Mouse (Mus musculus): Measurements from ENCODE around the gene Snx29.
"Not testable (repeated sequence)": the region's sequence is repeated elsewhere in the genome, so short reads cannot be mapped to it uniquely, and the experiment has no call there.

Snx29 gene

DNA sequence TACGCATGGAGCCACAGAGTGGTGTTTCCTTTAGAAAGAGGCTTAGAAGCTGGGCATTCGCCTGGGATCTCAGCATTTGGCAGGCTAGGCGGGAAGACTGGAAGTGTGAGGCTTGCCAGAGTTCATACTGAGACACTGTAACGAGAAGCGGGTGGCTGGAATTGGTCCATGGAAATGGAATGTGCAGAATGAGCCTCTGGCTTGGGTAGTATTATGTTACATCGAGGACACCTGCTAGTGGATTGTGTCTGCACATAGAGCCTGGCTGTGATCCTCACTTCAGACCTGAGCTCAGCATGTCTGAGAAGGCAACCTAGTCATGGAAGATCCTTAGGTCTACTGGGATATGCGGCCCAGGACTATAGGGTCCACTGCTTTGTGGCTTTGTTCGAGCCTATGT lies 209.9 kb downstream of the Snx29 start:
- DNase-seq (ENCODE audit: low read depth, low spot score) = no peak

DNA sequence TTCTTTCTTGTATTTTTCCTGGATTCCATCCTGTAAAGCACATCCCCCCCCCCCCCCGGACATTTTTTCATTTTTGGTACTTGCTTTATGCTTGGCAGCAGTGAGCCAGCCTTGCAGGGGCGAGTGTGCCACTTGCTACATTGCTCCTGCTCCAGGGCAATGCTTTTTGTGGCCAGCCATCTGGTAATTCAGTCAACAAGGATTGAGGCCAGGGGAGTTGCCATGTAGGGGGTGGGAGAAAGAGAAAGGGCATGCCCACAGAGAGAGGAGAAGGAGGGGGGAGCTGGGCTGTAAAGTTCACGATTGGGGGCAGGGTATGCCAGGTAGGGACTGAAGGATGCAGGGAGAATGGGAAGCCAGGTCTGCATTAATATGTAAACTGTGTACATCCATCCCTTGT lies 210.7 kb downstream of the Snx29 start:
- no peak for DNase-seq (ENCODE audit: low read depth, low spot score)

DNA sequence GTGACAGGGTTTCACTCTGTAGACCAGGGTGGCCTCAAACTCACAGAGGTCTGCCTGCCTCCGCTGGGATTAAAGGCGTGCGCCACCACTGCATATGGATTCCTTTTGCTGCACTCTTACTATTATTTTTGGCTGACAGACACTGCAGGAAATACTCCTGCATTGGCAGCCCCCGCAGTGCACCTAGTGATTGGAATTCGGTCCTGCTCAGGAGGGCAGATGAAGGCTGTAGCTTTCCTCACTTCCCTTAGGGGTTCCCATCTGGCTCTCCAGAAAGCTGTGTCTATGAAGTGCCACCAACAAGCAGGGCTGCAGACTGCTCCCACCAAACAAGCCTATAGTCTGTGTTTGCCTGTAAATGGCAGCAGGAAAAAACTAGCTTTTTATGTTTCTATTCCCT lies 215.0 kb downstream of the Snx29 start:
- no peak for DNase-seq (ENCODE audit: low read depth, low spot score)

DNA sequence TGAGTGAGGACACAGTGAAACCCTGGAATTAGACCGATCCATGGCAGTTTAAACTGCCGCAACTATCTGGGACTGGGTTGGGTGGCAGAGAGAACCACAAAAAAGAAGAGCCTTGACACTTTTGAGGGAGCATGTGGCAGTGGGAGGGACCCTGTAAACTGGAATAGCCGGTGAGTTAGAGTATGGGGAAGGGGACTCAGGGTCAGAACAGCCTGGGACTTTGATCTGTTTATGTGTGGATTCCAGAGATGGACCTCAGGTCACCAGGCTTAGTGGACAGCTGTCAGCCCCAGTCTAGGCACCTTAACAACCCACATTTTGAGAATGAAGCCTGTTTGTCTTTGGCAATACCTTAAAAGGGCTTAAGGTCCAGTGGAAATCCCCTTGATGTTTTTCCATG lies 215.5 kb downstream of the Snx29 start:
- DNase-seq (ENCODE audit: low read depth, low spot score) = no peak

DNA sequence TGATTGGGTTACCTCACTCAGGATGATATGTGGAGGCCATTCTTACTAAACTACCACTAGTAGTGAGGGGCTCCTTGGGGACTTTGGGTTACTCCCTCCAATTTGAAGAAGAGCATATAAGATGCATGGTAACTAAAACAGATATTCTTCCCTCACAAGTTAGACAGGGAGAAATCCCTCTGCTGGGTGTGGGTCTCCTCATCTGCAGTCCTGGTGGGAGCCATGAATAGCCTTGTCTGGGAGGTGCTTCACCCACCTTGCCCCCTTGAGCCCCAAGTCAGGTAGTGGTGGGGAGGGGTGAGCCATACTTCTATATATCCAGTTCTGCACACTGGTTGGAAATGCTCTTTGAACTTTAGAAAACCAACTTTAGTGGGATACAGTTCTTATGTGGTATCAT lies 218.3 kb downstream of the Snx29 start:
- no peak for DNase-seq (ENCODE audit: low read depth, low spot score)

DNA sequence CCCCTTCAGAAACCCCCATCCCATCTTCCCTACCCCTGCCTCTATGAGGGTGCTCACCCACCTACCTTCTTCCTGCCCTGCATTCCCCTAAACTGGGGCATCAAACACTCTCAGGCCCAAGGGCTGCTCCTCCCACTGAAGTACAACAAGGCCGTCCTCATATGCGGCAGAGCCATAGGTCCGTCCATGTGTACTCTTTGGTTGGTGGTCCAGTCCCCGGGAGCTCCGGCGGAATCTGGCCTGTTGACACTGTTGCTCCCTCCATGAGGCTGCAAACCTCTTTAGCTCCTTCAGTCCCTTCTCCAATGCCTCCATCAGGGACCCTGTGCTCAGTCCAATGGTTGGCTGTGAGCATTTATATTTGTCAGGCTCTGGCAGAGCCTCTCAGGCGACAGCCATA lies 219.1 kb downstream of the Snx29 start:
- DNase-seq (ENCODE audit: low read depth, low spot score) = no peak

DNA sequence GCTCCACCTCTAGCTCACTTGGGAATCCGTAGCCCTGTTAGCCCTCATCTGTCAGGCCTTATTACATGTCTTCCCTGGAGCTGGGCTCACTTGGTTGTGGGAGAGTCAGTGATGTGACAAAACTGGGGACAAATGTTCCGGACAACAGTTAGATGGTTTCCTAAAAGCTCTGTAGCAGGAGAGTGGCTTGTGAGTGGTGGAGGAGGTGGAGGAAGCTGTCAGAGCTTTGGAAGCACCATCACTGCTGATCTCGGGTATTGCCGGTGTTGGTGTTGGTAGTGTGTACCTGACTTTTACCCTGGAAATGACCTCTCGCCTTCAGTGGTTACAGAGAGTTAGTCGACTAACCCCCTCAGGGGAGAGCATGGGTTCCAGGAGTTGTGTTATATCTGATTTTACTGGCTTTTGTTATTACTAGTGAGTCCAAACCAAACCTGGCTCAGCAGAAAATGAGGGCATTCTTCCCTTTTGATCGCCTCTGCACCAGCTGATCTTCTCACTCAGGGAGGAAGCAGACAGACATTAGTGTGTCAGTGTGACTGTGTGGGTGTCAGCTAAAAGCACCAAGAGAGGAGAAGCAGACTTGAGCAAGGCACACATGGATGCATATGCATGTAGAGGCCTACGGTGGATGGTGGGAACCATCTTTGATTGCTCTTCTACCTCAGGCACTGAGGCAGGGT lies 227.5 kb downstream of the Snx29 start:
- no peak for DNase-seq (ENCODE audit: low read depth, low spot score)

DNA sequence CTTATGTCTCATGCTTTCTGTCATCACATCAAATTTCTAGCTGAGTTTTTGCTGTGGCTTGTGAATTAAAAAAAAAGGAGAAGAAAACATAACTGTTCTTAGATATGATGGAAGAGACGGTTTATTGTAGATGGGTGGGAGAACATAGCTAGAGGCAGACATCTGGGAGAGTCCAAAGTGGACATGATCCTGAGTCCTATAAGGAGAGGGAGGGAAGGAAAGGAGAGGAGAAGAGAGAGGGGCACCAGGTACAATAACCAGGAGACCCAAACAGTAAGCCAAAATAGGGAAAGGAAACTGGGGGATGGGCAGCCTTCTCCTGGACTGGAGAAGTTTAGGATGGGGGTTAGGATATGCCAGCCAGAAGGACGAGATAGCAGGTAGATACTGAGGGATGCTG lies 239.0 kb downstream of the Snx29 start:
- no peak for DNase-seq (ENCODE audit: low read depth, low spot score)

DNA sequence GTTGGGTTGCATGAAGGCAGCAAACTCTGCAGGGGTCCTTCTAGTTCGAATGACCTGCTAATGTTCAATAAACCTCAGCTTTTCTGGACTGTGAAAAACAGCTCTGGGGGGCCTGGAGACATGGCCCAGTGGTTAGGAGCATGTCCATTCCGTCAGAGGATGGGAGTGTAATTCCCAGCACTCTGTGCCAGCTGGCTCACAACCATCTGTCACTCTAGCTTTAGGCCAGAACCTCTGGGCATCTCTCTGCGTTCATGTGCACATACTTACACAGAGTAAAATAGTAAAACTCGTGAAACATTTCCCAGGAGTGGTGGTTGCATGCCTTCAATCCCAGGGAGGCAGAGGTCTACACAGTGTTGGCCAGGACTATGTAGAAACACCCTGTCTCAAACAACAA lies 241.1 kb downstream of the Snx29 start:
- no peak for DNase-seq (ENCODE audit: low read depth, low spot score)

DNA sequence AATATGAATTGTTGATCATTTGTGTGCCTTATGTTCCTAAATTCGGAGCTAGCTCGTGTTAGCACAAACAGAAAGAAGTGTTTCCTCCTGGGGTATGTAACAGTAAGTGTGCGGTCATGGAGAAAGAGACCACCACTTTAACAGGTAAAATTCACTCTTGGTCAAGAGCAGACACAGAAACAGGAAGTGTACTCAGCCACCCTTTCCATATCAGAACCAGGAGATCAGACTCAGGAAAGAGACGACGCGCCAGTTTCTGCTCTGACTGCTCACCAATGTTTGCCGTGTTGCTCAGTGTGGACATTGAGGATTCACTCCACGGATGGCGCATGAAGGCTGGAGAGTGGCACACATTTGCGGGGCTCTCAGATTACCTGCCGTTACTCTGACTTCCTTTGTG lies 242.4 kb downstream of the Snx29 start:
- no peak for DNase-seq (ENCODE audit: low read depth, low spot score)

DNA sequence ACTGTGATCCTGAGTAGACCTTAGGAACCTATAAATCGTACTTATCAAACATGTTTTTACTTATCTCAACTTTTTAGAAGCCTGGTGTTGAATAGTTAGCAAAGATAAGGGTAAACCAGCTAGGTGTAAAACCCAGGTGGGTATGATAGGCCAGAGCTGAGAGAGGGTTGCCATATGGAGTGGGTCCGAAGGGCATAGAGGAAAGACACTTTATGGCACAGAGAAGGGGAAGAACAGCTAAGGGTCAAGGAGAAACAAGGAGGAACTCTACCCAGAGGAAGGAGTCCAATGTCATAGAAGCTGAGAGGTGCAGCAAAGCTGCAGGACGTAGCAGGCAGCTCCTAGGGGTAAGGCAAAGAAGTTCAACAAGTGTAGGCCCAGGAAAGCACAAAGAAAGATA lies 244.9 kb downstream of the Snx29 start:
- DNase-seq (ENCODE audit: low read depth, low spot score) = no peak

DNA sequence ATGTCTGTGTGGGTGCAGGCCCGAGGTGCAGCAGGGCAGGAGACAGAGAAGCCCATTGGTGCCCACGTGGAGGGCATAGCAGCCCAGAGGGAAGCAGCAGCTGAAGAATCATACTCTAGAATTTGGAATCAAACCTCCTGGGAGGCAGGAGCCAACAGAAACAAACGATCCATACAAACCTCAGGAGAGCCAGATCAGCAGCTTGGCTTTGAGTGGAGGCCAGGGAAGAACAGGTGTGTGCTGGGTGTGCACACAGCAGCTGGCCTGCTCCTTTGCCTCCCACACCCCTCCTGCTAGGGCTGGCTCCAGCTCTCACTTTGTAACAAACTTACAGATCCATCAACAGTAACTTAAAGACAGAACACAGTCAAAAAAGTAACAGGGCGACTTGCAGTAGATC lies 245.4 kb downstream of the Snx29 start:
- no peak for DNase-seq (ENCODE audit: low read depth, low spot score)

DNA sequence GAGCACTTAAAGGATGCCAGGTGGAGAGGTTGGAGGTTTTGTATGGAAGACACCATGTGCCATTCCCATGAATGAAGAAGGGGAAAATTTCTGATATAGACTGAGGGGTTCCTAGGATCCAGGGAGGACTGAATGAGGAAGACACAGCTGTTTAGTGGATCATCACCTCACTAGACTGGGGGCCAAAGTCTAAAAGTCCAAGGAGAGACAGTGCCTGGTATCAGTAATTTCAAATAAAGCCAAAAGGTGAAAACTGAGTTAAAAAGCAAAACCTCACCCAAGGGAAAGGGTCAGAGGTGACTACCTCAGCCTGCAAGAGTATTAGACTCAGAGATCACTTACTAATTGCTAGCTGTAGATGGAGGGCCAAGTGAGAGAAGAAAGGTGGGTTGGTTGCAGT lies 245.9 kb downstream of the Snx29 start:
- DNase-seq (ENCODE audit: low read depth, low spot score) = no peak

DNA sequence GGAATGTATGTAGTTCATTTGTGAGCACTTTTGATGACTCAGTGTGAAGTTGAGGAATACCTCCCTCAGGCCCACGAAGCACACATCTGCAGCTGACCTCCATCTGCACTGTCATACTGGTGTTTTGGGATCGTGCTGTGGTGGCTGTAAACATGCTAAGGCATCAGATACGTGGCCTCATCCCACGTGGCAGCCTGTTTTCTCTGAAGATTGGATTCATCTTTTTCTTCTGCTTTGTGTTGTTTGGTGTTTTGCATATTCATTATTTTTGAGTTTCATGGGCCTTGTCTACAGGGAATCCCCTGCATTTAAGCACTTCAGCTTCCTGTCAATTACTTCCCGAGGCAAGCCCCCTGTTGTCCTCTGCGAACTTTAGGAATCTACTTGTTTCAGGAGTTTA lies 246.4 kb downstream of the Snx29 start:
- DNase-seq (ENCODE audit: low read depth, low spot score) = no peak

DNA sequence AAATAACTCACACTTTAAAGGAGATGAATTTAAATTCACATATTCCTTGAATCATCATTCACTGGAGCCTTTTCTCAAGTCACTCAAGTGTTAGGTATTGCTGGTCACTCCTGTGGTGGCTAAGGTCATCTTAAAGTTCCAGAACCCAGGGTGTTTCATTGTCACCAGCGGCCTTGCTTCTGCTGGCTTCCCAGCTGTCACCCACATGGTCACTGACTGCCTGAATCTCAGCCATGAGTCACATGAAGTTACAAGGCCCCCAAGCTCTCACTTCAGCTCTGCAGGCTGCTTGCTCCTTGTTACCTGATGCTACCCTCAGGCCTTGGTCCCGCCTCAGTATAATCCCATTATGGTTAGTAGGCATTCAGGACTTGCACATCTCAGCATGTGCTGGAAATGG lies 247.4 kb downstream of the Snx29 start:
- no peak for DNase-seq (ENCODE audit: low read depth, low spot score)

DNA sequence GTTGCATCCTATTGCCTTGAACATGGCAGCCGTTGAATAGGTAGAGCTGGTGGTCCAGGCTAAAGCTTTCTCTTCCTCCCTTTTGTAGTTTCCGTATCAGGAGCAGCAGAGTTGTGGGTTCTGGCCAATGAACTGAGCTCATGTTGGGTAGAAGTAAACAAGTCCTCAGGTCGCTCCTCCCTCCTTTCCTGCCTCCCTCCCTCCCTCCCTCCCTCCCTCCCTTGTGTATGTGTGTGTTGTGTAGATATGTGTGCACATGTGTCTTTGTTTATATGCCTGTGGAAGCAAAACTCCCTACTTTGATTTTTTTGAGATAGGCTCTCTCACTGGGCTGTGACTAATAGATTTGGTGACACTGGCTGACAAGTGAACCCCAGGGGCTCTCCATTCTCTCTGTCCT lies 251.8 kb downstream of the Snx29 start:
- DNase-seq (ENCODE audit: low read depth, low spot score) = no peak

DNA sequence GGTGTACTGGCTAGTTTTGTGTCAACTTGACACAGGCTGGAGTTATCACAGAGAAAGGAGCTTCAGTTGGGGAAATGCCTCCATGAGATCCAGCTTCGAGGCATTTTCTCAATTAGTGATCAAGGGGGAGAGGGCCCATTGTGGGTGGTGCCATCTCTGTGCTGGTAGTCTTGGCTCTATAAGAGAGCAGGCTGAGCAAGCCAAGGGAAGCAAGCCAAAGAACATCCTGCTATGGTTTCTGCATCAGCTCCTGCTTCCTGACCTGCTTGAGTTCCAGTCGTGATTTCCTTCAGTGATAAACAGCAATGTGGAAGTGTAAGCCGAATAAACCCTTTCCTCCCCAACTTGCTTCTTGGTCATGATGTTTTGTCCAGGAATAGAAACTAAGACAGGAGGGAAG lies 253.0 kb downstream of the Snx29 start:
- not testable (repeated sequence) for DNase-seq (ENCODE audit: low read depth, low spot score)

DNA sequence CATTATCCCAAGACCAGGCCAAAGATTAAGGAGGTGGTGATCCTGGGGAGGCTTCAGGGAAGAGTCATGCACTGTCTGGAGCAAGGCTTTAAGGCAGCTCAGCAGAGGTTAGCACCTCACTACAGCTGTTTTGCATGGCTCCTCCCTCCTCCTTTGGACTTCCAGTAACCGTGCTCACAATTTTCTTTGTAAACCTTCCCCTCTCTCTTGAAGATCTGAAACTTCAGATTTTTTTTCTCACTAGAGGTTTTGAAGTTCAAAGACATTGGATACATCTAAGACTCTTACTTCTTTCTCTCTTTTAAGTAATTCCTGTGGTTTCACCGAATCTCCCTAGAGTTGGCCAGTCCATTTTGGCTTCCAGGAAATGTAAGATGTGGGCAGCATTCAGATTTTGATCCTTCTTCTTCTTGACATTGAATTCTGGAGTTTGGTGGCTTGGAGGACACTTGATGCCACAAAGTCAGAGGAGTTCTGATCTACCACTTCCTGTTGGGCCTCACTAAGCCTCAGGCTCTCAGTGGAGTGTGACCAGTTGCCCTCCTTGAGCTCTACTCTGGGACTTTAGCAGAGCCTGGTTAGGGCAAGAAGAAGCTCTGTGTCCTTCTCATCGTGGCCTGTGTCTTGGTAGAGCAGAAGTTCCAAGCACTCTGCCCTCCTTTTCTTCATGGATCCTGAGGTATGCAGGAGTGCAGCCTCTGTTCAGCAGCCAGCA lies 255.0 kb downstream of the Snx29 start:
- no peak for DNase-seq (ENCODE audit: low read depth, low spot score)

DNA sequence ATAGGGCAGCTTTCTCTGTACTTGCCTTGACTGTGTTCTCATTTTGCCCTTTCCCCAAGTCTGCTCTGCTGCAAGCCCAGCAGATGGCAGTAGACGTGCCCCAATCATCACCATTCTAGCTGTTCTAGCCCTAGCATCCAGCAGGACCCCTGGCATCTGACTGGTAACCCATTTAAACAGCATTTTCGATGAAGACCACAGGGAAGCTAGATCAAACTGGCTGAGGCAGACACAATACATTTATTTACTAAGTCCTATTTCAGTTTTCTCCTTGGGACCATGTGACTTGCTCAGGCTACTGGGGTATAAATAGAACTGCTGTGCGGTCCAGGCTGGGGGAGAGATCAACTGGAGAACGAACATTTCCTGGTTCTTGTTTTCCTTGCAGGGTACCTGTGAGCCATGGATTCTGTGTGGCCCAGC lies 257.0 kb downstream of the Snx29 start:
- DNase-seq (ENCODE audit: low read depth, low spot score) = no peak

DNA sequence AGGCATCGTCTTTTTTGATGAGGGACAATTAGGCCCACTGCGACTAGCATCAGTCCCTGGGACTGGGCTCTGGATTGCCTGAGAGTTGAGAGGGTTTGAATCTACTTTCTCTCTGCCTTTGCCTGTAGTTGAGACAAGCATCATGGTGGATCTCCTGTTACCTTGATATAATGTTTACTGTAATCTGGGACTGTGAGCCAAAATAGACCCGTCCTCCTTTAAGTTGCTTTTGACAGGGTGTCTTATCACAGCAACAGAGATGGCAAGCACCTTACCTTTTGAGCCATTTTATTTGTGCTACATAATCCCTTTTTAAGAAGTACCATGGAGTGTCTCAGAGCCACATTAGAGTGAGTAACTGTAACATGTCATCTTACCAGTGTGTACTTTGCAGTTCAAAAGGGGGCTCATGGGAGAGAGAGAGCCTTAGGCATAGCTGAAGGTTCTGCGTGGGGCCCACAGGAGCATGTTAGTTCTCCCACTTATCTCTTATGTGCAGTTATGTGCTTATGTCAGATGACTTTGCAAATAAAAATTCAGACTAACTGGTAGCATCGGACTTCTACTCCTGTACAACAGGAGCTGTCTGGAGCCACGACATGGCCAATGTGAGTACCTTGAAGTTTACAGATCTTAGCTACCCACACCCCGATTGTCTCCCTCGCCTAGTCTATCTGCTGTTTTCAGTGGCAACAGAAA lies 261.4 kb downstream of the Snx29 start:
- no peak for DNase-seq (ENCODE audit: low read depth, low spot score)

DNA sequence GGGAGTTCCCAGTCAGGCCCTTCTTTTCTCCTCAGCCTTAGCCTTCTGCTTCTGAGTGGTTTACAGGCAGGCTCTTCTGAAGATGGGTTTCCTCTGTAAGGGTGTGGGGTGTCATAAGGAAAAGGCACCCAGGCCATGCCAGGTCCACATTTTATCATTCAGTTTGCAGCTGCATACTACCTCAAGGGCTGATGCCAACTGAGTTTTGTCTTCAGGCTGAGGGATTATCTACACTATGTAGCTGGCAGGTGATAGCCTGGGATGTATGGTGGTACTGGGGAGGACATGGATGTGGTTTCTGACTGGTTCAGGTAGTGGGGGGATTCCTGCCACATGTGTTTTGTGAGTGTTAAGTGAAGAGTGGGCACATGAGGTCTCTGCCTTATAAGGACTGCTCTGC lies 266.0 kb downstream of the Snx29 start:
- DNase-seq (ENCODE audit: low read depth, low spot score) = no peak

DNA sequence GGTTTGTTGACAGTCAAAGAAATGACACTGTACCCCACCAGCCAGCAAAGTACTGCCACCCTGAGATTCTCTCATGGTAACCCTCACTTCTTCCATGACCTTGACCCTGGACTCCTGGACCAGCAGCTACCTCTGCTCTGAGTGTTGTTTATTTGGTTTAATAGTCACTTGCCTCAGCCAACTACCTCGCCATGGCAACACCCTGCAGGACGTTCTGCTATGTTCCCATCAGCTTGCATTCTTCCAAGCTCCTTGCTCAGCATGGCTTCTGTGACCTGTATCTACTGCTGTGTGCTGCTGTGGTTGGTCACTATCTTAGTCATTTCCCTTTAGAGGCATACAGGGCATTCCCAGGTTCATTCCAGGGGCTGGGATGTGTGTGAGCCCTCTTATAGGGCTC lies 266.6 kb downstream of the Snx29 start:
- no peak for DNase-seq (ENCODE audit: low read depth, low spot score)

Measured in retina, postnatal 7 days (tissue).